Mouse (Mus musculus) fat pad, adult 2 months (tissue): Measurements from ENCODE around the gene Mettl7a1.
"Not testable (repeated sequence)": the region's sequence is repeated elsewhere in the genome, so short reads cannot be mapped to it uniquely, and the experiment has no call there.

Experiments
- DNase-seq: peaks from one replicate; pipeline ENCODE4 v3.0.0-alpha.2; 2011; ENCODE audit warnings: low read depth, low spot score; ENCODE audit errors: extremely low read depth

Gene Mettl7a1

DNA sequence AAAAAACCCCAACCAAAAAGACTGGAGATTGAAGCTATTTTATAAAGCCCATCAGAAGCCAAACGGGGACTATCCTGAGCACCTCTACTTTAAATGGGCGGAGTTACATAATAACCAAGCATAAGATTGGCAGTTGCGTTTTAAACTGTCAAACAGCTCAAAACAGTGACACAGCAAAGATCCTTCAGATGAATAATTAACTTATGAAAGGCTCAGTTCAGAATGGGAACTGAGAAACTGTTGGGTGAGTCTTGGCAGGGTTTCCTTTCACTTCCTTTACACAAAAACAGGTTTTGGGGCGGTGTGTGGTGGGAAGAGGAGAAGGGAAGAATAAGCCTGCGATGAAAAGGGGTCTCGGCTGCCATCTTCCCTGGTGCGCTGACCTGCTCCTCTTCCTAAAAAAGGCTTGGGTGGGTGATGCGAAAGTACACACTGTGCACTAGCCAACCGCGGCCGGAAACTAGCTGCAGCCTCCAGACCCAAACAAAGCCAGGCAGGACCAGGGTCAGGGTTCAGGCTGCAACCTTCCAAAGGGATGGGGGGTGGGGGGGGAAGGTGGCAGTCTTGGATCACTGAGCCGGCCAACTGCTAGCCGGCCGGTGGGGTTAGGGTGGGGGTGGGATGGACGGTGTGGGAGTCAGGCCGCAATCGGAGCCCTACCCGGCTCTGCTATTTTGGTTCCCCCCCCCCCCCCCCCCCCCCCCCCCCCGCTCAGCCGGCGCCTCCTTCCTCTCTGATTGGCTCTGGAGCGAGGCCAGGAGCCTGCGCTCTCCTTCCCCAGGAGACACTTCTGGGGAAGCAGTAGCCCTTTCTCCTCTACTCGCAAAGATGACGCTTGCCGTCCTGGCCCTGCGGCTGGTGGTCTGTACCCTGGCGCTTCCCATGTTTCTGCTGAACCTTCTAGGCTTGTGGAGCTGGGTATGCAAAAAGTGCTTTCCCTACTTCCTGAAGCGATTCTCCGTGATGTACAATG, at the start of gene Mettl7a1:
Mettl7a1 (plus strand) TSS at position 122 of the 973 bp plus-strand sequence.
- DNase-seq: no peak

GRCm38 (mm10) chr15:100256386-100256785, 47.6 kb upstream of the Mettl7a1 start:
- DNase-seq: no peak

DNA sequence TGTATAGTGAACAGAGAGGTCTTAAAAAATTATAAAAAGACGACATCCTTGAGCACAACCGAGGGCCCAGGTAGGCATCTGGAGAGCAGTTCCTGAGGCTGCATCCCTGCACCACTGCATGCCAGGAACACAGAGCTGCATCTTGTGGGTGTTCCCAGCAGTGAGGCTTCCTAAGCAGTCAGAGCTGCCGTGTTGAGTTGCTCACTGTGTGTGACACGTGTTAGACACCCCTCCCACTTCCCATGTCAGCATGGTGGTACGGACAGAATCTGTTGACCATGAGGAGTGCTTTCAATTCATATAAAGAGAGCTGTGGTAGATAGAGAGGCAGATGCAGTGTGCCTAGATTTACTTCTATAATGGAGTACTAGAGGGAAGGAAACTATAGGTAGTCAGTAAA, 46.6 kb upstream of the Mettl7a1 start:
- no peak for DNase-seq

GRCm38 (mm10) chr15:100258646-100259425, 45.1 kb upstream of the Mettl7a1 start:
- no peak for DNase-seq

DNA sequence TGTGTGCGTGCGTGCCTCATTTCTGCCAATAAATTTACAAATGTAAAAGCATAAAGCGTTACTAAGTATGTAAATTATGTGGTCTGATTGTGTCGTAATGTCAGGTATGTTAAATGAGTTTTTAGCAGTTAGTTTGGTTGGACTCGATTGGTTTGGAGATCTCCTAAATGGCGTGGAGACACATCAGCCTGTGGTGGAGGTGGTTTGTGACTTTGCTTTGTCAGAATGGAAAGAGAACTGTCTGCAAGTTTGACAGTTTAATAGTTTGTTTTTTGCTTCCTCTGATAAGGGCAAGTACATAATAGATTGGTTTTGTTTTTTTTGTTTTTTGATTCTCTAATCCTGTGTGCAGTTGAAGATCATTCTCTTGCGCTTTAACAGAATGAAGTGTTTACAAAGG, 43.6 kb upstream of the Mettl7a1 start:
- not testable (repeated sequence) for DNase-seq

DNA sequence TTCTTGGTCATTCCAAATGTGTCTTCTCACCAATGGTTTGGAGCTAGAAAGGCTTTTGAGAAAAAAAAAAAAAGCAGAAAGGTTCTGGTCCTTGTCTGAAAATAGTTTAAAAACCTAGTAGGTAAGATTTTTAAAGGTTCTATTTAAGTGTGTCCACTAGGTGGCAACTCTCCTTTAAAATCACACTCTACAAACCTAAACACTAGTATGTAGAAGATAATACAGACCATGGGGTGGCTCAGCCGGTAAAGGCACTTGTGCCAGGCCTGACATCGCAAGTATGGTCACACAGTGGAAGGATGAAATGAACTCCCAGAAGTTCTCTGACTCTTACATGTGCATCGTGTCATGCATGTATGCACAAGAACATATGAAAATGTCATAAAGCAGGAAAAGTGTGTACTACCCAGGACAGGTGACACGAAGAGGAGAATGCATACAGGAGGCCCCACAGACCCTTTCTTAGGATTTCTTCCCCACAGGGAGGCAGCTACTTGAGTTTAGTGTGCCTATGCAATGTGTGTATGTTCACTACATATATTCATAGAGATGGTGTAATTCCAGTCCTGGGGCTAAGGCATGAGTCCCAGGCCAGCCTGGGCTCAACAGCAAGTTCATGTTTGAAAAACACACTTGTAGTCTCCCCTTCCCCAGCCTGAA, 40.6 kb upstream of the Mettl7a1 start:
- no peak for DNase-seq

GRCm38 (mm10) chr15:100265586-100266325, 38.2 kb upstream of the Mettl7a1 start:
- no peak for DNase-seq

DNA sequence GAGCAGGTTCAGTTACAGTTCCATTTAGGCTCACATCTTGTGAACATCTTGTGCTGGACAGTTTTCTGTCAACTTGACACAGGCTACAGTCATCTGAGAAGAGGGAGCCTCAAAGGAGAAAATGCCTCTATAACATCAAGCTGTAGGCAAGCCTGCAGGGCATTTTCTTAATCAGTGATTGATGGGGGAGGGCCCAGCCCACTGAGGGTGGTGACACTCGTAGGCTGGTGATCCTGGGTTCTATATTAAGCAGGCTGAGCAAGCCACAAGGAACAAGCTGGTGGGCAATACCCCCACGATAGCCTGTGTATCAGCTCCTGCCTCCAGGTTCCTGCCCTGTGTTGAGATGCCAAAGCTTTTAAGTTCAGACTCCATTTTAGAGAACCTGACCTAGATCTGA, 35.0 kb upstream of the Mettl7a1 start:
- no peak for DNase-seq

GRCm38 (mm10) chr15:100269776-100270175, 34.2 kb upstream of the Mettl7a1 start:
- no peak for DNase-seq

DNA sequence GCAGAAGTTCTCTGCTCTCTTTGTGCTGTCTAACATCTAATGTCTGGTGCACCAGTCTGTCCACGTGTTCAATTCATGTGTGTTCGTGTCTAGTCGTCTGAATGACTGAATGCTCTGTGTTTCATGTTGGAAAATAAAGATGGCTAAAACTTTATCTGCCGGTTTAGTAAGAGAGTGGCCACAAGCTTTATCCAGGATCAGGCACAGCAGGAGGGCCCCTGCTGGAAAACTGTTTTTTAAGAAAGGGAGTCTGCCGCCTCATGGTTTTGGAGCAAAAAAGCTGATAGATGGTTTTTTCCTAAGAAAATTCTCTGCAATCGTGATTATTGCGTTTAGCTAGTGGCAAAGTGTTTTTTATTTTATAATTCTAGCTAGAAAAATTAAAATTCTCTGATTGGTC, 33.3 kb upstream of the Mettl7a1 start:
- not testable (repeated sequence) for DNase-seq

GRCm38 (mm10) chr15:100271411-100271810, 32.5 kb upstream of the Mettl7a1 start:
- no peak for DNase-seq

GRCm38 (mm10) chr15:100273791-100274308, 30.1 kb upstream of the Mettl7a1 start:
- not testable (repeated sequence) for DNase-seq

GRCm38 (mm10) chr15:100274790-100275559, 29.0 kb upstream of the Mettl7a1 start:
- no peak for DNase-seq

GRCm38 (mm10) chr15:100276403-100276802, 27.5 kb upstream of the Mettl7a1 start:
- DNase-seq: no peak

DNA sequence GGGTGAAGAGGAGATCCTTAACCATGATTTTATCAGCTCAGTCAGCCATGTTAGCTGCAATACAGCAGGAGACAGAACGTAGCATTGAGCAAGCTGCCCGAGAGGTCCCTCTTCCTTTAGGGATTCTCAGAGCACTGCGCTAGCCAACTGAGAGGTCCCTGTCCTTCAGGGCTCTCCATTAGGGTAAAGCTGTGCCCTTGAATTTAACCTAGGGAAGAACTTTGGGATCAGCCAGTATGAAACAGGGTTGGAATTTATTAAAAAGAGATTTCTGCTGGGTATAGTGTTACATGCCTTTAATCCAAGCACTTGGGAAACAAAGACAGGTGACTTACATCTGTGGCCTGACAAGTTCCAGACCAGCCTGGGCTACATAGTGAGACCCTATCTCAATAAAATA, 26.4 kb upstream of the Mettl7a1 start:
- no peak for DNase-seq

DNA sequence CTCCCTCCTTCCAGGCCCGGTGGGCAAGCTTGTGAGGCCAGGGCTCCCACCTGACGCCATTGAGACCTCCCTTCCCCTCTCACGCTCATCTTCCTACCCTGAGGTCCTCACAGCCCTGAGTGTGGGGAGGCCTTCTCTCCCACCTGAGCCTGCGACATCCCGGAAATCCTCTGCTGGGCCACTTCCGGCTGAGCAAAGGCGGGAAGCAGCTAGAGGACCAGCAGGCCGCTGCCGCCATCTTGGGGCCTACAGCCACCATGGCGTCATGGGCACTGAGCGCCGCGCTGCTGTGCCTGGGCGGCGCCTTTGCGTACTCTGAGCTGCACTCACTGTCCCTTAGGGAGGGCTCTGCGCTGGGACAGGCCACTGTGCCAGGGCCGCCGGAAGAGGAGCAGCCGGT, 23.3 kb upstream of the Mettl7a1 start, which contains the start of gene Tmprss12:
Tmprss12 (plus strand) TSS at position 212 of the 400 bp plus-strand sequence.
- no peak for DNase-seq

- no peak for DNase-seq
These were observed 15.0 kb upstream of the Mettl7a1 start for GRCm38 (mm10) chr15:100288980-100289379.

- DNase-seq: no peak
These were observed 13.1 kb upstream of the Mettl7a1 start for GRCm38 (mm10) chr15:100290858-100291257.

DNA sequence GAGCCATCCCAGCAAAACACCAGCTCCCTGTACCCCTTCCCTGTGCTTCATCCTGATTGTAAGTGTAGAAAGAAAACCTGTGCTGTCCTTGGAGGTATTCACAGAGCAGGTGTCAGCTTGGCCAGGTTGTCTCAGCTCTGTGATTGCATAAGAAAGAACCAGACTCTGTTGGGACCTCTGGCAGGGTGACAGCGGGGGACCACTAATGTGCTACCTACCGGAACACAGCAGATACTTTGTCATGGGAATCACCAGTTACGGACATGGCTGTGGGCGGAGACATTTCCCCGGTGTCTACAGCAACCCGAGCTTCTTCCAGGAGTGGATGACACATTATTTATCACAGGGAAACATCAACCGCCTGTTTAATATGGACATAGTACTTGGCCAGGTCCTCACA, 11.6 kb upstream of the Mettl7a1 start:
- no peak for DNase-seq
